Mouse (Mus musculus) layer of hippocampus, adult 9-10 months (tissue): ENCODE data around the gene S100pbp.

Experiments used
- DNase-seq: peaks from one replicate; pipeline ENCODE4 v3.0.0; 2022; ENCODE audit warnings: low spot score

The S100pbp gene

DNA sequence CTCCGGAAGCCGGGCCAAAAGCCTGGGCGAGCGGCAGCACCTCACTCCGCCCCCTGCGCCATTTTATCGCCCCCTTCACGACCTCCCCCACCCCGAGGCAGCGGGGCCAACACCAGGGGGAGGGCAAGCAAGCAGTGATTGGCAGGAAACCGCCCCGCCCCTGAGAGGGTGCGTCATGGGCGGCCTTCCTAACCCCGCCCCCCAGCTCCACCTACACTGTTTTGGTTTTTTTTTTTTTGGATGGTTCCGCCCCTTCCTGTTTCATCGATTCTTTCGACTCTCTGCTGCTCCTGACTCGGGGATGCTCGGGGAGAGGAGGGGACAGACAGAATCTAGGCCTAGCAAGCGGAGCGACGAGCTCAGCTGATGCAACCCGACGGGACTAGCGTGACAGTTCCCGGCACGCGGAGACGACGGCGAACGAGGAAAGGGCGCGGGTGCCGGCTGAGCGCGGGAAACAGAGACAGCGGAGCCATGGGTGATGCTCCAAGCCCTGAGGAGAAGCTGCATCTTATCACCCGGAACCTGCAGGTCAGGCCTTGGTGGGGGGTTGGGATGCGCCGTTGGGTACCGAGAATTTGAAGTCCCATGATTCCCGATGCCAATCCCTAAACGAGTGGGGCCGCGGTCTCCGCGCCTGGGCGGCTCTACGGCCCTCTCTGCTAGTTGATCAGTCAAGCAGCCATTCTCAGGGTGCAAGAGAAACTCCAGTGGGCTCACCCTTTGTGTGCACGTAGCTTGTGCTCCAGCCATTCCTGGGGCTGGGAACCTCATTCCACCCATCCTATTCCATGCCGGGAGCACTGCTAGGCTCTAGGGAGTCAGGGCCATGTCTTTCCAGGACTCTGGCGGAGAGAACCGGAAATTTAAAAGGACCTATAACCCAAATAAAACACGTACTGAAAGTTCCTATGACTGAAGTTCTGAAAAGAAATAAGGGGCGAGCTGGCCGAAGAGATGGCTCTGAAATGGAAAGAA is at the start of gene S100pbp, which contains the start of gene Yars:
TSS of gene S100pbp (minus strand) at position 186 of the 978 bp plus-strand sequence.
TSS of gene Yars (plus strand) at position 219 of the 978 bp plus-strand sequence.
- peak; percentile 91 for DNase-seq

GRCm38 (mm10) chr4:129239075-129239474 is 49.5 kb upstream of the S100pbp start:
- DNase-seq: no peak

- DNase-seq: no peak
These were observed 49.1 kb upstream of the S100pbp start for GRCm38 (mm10) chr4:129238579-129239016.

DNA sequence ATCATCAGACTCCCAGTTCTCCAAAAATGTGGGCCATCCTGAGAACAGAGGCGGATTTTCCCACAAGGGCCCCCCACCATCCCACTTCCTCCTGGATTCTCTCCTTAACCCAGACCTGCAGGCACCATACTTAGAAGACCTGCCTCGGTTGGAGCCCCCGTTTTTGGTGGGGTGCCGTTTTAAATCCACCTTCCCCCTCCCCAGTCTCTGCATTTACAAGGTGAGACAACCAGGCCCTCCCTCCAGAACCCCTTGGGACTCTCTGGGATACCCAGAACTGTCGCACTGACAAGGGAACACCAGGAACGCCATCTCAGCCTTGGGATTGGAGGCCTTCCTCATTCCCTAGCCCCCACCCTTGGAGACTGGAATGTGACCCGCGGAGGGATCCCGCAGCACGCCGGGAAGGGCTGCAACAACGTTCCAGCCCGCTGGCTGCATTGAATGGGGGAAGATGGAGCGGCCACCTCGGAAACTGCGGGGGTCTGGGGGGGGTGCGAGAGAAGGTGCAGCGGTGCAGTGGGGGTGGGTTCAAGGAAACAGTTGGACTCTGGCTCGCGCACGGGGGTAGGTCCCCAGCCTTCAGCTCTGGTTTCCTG is 48.4 kb upstream of the S100pbp start:
- DNase-seq: no peak

GRCm38 (mm10) chr4:129236236-129236813 is 46.8 kb upstream of the S100pbp start:
- DNase-seq: no peak

DNA sequence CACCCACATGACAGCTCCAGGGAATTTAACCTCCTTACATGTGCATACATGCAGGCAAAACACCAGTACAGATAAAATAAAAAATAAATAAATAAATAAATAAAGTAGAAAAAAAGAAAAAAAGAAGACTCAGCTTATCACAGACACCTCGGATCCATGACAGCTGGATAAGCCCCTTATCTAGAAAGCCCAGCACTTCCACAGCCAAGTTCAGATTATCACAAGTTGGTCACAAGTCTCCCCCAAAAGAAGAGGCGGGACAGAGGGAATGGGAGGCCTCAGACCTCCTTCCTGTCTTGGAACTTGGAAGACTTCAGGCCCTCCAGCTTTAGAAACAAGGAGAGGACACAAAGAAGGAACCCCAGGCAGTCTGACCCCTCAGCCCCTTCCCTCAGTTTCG is 45.6 kb upstream of the S100pbp start:
- no peak for DNase-seq

DNA sequence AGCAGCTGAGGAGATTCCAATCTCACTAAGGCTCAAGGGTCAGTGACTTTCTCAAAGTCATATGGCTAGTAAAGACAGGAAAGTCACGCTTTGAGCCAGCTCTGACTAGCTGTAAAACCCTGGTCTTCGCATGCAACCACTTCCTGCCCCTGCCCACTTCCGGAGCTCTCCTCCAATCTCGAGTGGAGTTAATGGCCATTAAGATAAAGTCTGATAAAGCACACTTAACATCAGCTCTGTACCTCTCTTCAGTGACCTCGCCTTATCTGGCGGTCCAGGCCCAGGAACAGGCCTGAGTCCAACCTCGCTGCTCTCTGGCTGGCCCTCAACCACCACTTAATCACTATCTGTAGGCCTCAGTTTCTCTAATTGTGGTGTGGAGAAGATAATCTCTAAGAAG is 45.0 kb upstream of the S100pbp start:
- DNase-seq: no peak

DNA sequence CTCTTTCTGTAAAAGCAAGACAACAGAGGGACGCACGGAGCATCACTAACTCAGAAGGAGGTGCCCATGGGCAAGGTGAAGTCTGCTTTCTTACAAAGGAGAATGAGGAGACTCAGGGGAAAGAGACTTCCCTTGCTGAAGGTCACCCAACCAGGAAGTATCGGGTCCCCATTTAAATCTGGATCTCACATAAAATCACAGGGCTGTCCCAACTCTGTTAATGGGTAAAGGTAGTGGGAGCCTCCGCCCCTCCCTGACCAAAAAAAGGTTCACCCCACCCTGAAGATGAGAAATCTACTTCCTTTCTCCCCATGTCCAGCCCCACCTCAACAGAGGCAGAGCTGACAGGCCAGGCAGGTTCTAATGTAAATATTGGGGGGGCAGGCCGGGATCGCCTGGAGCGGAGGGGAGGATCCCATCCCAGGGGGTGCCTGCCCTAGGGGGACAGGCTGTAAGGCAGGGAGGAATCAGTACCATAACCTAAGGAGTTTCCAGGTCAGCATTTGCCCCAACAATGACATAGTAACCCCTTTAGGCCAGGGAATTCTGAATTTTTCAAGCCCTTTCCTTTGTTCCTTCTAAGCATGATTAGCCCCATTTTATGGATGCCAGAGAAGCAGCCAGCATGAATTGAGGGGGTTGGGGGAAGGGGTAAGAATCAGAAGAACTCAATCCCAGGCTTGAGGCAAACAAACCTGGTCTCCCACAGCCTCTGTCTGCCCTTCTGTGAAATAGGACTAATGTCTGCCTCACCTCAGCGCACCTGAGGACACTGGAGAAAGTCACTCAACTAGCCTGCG is 43.2 kb upstream of the S100pbp start:
- DNase-seq: no peak

GRCm38 (mm10) chr4:129231594-129232450 is 42.3 kb upstream of the S100pbp start:
- no peak for DNase-seq

DNA sequence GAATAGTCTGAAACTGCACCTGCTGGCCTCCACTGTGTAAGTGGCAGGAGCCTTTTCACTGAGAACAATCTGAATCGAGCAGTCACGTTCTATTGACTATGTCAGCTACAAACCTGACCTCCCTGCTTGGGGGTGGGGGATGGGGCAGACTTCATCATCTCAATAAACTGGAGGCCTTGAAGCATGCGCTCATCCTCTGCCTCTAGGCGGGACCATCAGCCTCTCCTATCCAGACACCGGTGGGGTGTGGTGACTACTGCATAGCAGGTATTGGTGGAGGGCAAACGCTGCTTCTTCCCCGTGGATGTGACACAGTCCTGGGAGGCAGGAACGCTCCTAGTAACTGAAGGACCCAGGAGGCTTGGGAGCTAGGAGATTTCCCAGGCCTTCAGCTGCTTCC is 41.4 kb upstream of the S100pbp start:
- no peak for DNase-seq

GRCm38 (mm10) chr4:129227985-129228381 is 38.5 kb upstream of the S100pbp start:
- DNase-seq: no peak

GRCm38 (mm10) chr4:129227170-129227984 is 37.9 kb upstream of the S100pbp start:
- DNase-seq: no peak

- DNase-seq: no peak
These were observed 37.0 kb upstream of the S100pbp start for GRCm38 (mm10) chr4:129226441-129226963.

DNA sequence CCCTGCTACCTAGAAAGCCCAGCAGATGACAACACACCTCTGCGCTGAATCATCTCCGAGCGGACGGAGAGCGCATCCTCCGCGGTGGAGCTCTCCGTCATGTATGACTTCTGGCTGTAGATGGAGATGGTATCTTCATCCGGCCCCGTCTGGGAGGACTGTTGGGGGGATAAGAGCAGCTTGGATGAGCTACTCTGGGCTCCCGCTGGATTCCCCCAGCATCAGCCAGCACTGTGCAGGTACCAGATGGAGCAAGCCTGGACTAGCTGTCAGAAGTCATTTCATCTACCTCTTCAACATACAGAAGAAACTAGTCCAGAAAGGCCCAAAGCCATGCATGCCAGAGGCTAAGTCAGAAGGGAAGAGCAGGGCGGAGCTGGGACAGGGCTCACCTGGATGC is 35.8 kb upstream of the S100pbp start:
- DNase-seq: no peak

- no peak for DNase-seq
These were observed 34.1 kb upstream of the S100pbp start for GRCm38 (mm10) chr4:129223421-129224281.

- no peak for DNase-seq
These were observed 32.7 kb upstream of the S100pbp start for GRCm38 (mm10) chr4:129222019-129222925.

DNA sequence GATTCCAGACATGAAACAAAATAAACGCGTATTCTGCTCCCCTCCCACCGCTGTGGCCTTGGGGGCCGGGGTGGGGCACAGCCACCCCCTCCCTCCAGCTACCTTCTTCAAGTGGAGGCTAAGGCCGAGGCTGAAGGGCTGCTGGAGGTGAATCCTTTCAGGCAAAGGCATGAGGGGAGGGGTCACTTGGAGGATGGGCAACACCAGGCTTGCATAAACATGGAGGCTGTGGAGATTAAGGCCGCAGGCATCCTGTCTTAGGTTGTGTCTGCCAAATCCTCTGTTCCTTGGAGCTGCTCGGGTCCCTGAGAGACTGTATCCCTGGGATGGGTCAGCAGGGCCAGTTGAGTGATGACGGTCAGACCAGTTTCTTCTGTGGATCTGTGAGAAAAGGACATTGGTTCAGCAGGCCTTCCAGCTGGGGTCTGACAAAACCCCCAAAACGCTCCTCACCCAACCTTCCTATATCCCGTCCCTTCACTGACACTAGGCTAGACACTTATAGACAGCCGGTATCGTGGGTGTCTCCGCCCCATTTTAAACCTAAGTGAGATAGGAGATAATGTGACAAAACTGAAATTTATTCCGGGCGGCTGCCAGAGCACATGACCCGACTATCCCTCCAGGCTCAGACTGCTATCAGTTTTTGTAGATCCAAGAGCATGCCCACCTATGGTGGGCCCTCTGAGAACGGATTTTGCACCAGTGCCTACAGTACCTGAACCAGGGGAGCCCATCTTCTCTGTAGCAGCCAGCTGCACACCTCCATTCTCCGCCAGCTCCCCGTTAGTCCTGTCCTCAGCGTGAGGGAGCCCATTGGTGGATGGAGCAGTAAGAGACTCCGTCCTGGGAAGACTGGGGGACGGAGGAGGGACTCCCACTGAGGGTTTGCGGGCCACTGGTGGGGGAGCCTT is 31.8 kb upstream of the S100pbp start:
- DNase-seq: no peak
